Mouse (Mus musculus) stomach, postnatal 0 days (tissue): ENCODE measurements around the gene Dsel. TPM values are rescaled to one million over a fixed set of nuclear protein-coding genes. Genes with fewer than 3 reads are reported as not detected.
A peak's percentile ranks its signal among the peaks of the same experiment; 100 is the strongest.

Experiments used
- ATAC-seq: fragments of 200-750 bp; cut with Nextera tagmentation; 2 replicates; pipeline ENCODE4 v1.8.0; 2017; ENCODE audit not compliant: low FRiP score, low TSS enrichment
- DNase-seq: peaks from one replicate; pipeline ENCODE4 v3.0.0-alpha.2; 2016; ENCODE audit warnings: low spot score
- H3K27ac ChIP-seq: fragments of 300-500 bp; sonication (generic); replicated peaks from 2 replicates; pipeline ENCODE4 v1.5.1; 2014; ENCODE audit warnings: mild to moderate bottlenecking, control low read depth
- H3K27me3 ChIP-seq: fragments of 300-500 bp; sonication (generic); 2 replicates; pipeline ENCODE4 v1.6.1; 2014; ENCODE audit warnings: low read length; ENCODE audit not compliant: control insufficient read depth, insufficient read depth
- H3K36me3 ChIP-seq: fragments of 300-500 bp; sonication (generic); 2 replicates; pipeline ENCODE4 v1.6.1; 2014; ENCODE audit warnings: low read length, mixed read lengths; ENCODE audit not compliant: control insufficient read depth, insufficient read depth
- H3K4me1 ChIP-seq: fragments of 300-500 bp; sonication (generic); replicated peaks from 2 replicates; pipeline ENCODE4 v1.6.1; 2014; ENCODE audit warnings: antibody characterized with exemption; ENCODE audit not compliant: control insufficient read depth, insufficient read depth
- H3K4me2 ChIP-seq: fragments of 300-500 bp; sonication (generic); replicated peaks from 2 replicates; pipeline ENCODE4 v1.6.1; 2014; ENCODE audit warnings: low read depth, mild to moderate bottlenecking, control low read depth, moderate library complexity
- H3K4me3 ChIP-seq: fragments of 300-500 bp; sonication (generic); 2 replicates; pipeline ENCODE4 v1.5.1; 2014; ENCODE audit warnings: low read depth, low read length, control low read depth
- H3K9ac ChIP-seq: fragments of 300-500 bp; sonication (generic); 2 replicates; pipeline ENCODE4 v1.6.1; 2014; ENCODE audit warnings: mild to moderate bottlenecking, low read length, control low read depth, mixed read lengths
- H3K9me3 ChIP-seq: fragments of 300-500 bp; sonication (generic); 2 replicates; pipeline ENCODE4 v1.6.1; 2016; ENCODE audit warnings: low read length; ENCODE audit not compliant: control insufficient read depth
- CTCF ChIP-seq: IDR thresholded peaks from 2 replicates; pipeline ENCODE4 v1.5.1; 2016; ENCODE audit warnings: antibody characterized with exemption, low read depth, mild to moderate bottlenecking, moderate library complexity
- EP300 ChIP-seq: optimal IDR thresholded peaks from 2 replicates; pipeline ENCODE3; 2016; ENCODE audit warnings: antibody characterized with exemption
- WGBS: fragments of 180-500 bp; shearing (Covaris S2); extraction: QIAGEN DNeasy Blood & Tissue Kit; methylation state at CpG from one replicate; pipeline ENCODE4 v1.1.7; 2014; 5-methylcytosine and 5-hydroxymethylcytosine counted together
- polyA plus RNA-seq: library from polyadenylated mRNA; unstranded; fragments of >200 nt; fragmentation: Nextera tagmentation; extraction: Ambion mirVana; gene quantifications from 2 replicates; pipeline ENCODE4 v1.2.1, GENCODE M21; 2015

Dsel gene
- polyA plus RNA-seq = 5.6 and 5.9 TPM in 2 replicates

DNA sequence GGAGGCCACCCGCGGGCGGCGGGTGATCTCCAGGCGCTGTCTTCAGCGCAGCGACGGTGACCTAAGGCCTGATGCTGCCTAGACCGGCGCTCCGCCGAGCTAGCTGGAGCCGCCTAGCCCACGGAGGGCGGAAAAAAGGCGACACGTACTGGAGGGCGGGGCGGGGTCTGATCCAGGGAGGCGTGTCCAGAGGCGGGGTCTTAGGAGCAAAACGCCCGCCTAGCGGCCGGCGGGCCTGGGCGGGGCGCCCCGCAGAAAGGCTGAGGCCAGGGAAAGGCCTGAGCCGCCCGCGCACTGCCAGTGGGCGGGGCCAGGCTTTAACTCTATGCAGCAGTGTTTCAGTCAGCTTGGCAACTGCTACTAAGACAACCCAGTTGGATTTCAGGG is at the start of gene Dsel:
Dsel (minus strand) TSS at position 140 of the 387 bp plus-strand sequence.
- Histone ChIP-seq H3K4me1 (no peaks in the 10 kb centered on the region), H3K9me3 (no peaks in the 10 kb centered on the region), H3K9ac (peak within 1 kb of the TSS; percentile 82), H3K4me3 (peak within 1 kb of the TSS; percentile 81), H3K27ac (peak within 1 kb of the TSS; percentile 95), H3K27me3 (no peaks in the 10 kb centered on the region), H3K4me2 (peak within 1 kb of the TSS; percentile 78), H3K36me3 (no peaks in the 10 kb centered on the region)
- peak; percentile 95 for DNase-seq
- TF ChIP-seq CTCF = peak; percentile 56
- TF ChIP-seq EP300 = no peak
- under 1% methylated on average over 33 of the region's 33 CpGs for WGBS
- ATAC-seq = peak; percentile 100

GRCm38 (mm10) chr1:111911424-111911823 is 46.7 kb upstream of the Dsel start:
- H3K36me3 ChIP-seq = no peaks in the 10 kb centered on the region
- DNase-seq (no peak), ATAC-seq (no peak)
- no peak overlapping the region for H3K4me2 ChIP-seq
- 82% methylated on average over 1 of the region's 1 CpGs for WGBS
- H3K27ac ChIP-seq = no peak overlapping the region
- no peak overlapping the region for H3K4me3 ChIP-seq
- H3K27me3 ChIP-seq = no peaks in the 10 kb centered on the region
- no peaks in the 10 kb centered on the region for H3K9me3 ChIP-seq
- TF ChIP-seq EP300 = no peak
- no peak for TF ChIP-seq CTCF
- H3K4me1 ChIP-seq = no peaks in the 10 kb centered on the region
- H3K9ac ChIP-seq = no peak overlapping the region

DNA sequence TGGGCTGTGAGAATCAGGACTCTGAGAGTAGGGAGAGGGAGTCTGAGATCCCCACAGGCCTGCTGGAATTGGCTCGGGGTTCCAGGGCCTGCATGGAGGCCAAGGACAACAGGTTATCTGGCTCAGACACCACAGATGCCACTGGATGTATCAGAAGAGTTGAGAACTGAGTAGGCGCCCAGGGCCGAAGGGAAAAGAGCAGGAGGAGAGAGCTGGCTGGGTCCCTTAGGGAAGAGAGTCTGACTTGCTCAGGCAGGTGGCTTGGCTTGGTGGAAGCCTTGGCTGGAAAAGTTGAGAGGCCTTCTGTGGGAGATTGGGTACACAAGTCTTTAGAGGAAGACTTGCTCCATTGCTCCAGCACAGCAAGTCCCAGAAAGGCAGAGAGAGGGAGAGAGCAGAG is 18.6 kb upstream of the Dsel start:
- no peak overlapping the region for H3K4me2 ChIP-seq
- DNase-seq = no peak
- H3K9ac ChIP-seq = no peak overlapping the region
- 73% methylated on average over 3 of the region's 3 CpGs for WGBS
- H3K36me3 ChIP-seq = no peaks in the 10 kb centered on the region
- H3K4me3 ChIP-seq = no peak overlapping the region
- H3K27me3 ChIP-seq = no peaks in the 10 kb centered on the region
- no peak for ATAC-seq
- H3K27ac ChIP-seq = no peak overlapping the region
- H3K4me1 ChIP-seq = no peaks in the 10 kb centered on the region
- TF ChIP-seq CTCF = no peak
- TF ChIP-seq EP300 = no peak
- H3K9me3 ChIP-seq = no peaks in the 10 kb centered on the region

GRCm38 (mm10) chr1:111875784-111876183 is 11.1 kb upstream of the Dsel start:
- no peak for TF ChIP-seq EP300
- TF ChIP-seq CTCF = no peak
- no peaks in the 10 kb centered on the region for H3K9me3 ChIP-seq
- DNase-seq = no peak
- no peak for ATAC-seq
- no peak overlapping the region for H3K27ac ChIP-seq
- H3K27me3 ChIP-seq = no peaks in the 10 kb centered on the region
- H3K4me1 ChIP-seq = no peaks in the 10 kb centered on the region
- no peaks in the 10 kb centered on the region for H3K36me3 ChIP-seq
- no peak overlapping the region for H3K4me2 ChIP-seq
- H3K9ac ChIP-seq = no peak overlapping the region
- H3K4me3 ChIP-seq = no peak overlapping the region

DNA sequence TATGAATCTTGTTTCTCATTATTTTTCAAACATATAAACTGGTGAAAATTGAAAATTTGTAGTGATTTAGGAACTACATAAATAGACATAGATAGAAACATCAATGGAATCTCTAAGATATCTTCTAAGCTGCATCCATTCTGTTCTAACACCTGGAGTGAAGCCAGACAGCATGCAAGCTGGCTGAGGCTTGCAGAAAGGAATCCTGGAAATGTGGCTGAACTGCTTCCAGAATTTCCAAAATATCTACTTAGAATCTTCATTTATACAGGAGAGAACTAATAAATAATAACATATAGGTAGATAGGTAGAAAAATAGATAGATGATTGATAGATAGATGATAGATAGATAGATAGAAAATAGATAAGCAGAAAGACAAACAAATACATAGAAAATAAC is 8.5 kb upstream of the Dsel start:
- Histone ChIP-seq H3K9me3 (no peaks in the 10 kb centered on the region), H3K9ac (no peak overlapping the region), H3K4me1 (no peaks in the 10 kb centered on the region), H3K36me3 (no peaks in the 10 kb centered on the region), H3K27me3 (no peaks in the 10 kb centered on the region), H3K4me2 (no peak overlapping the region), H3K4me3 (no peak overlapping the region), H3K27ac (no peak overlapping the region)
- DNase-seq (no peak), ATAC-seq (no peak)
- TF ChIP-seq EP300 (no peak), CTCF (no peak)

GRCm38 (mm10) chr1:111865467-111865866 is 749 bp upstream of the Dsel start:
- H3K9me3 ChIP-seq = no peaks in the 10 kb centered on the region
- no peak for ATAC-seq
- 35% methylated on average over 2 of the region's 2 CpGs for WGBS
- no peaks in the 10 kb centered on the region for H3K36me3 ChIP-seq
- H3K27ac ChIP-seq = no peak overlapping the region
- H3K27me3 ChIP-seq = no peaks in the 10 kb centered on the region
- H3K4me1 ChIP-seq = no peaks in the 10 kb centered on the region
- peak overlapping the region; percentile 78; the same call in 1 of the 2 replicates for H3K4me2 ChIP-seq
- 0 out of 2 replicates have a peak overlapping the region, but pooled peaks have one; percentile 81 for H3K4me3 ChIP-seq
- DNase-seq = no peak
- TF ChIP-seq CTCF (no peak), EP300 (no peak)
- H3K9ac ChIP-seq = no peak overlapping the region
